Comparison of ENCODE assay signal across 9 mouse cellular contexts in genomic region chr11:77822781-77823180, GRCm38 (mm10). TPM values are rescaled to one million over a fixed set of nuclear protein-coding genes. Genes with fewer than 3 reads are reported as not detected.
DNase-seq lines count a peak whose midpoint lies in the region; ATAC-seq and TF ChIP-seq lines count a peak whose summit lies in the region.
"Had no signal": no experiment of that assay in that cellular context is flagged by ENCODE, and none has a peak within 500 bp of the region (broad histone marks: within the 10 kb centered on the region; RNA-seq: fewer than 3 reads in every experiment).

No protein-coding gene starts in this region.

- H3K27me3 ChIP-seq in splenic B cell, adult 2 months (ENCODE audit: control insufficient read depth, insufficient read depth, low read length, poor library complexity, severe bottlenecking) = no peaks in the 10 kb centered on the region
- H3K27me3 ChIP-seq: hindbrain, embryonic 15.5 days had no signal

- ATAC-seq in megakaryocyte progenitor cell, adult 5-6 weeks (replicated peaks; ENCODE audit: poor library complexity) = peak; percentile 49

- H3K27ac ChIP-seq in layer of hippocampus, adult 2 months = no peak overlapping the region
- H3K27ac ChIP-seq: hindbrain, embryonic 15.5 days had no signal

- peak; percentile 91 for TF ChIP-seq CTCF in layer of hippocampus, adult 2 months (conservative IDR thresholded peaks at IDR 0.05)

- peaks cover 12% of the 10 kb centered on the region; the same call in 1 of the 2 replicates for H3K36me3 ChIP-seq in splenic B cell, adult 2 months (ENCODE audit: control insufficient read depth, insufficient read depth, low read length, poor library complexity, severe bottlenecking)

- peak; percentile 44 to 81 for DNase-seq in adrenal gland, adult (ENCODE audit: inconsistent age in 2 of 2, low spot score in 1 of 2)
- DNase-seq in adrenal gland, postnatal 4 days (ENCODE audit: low spot score in 2 of 2) = no peak
- DNase-seq in layer of hippocampus, adult 2 months (ENCODE audit: low spot score in 2 of 2) = peak in 1 of 2 experiments; percentile 71
- no peak for DNase-seq in layer of hippocampus, adult 9-10 months (ENCODE audit: low spot score)
- peak; percentile 47 for DNase-seq in c-Kit-positive CD71-positive TER-119-negative erythroid progenitor cells, embryonic 14.5 days (ENCODE audit: low read depth)
- DNase-seq in kidney, postnatal 10 days = peak; percentile 80
- DNase-seq in splenic B cell, adult 2 months (ENCODE audit: low read depth, low spot score) = peak; percentile 77

- H3K4me3 ChIP-seq in layer of hippocampus, adult 2 months = no peak overlapping the region
- H3K4me3 ChIP-seq: hindbrain, embryonic 15.5 days had no signal

RNA-seq across cellular contexts. Expression of gene Gm10277, which starts 35.2 kb away (rescaled TPM):
- not detected for total RNA-seq in adrenal gland, postnatal 4 days (2021)
- not detected for total RNA-seq in layer of hippocampus, adult 2 months (2021)
- total RNA-seq in megakaryocyte progenitor cell, adult 5-6 weeks (2015) = not detected in 2 replicates
- not detected in 2 replicates for total RNA-seq in megakaryocyte progenitor cell, adult 5-6 weeks (2017)

RNA-seq across cellular contexts. Expression of gene Myo18a, which starts 59.7 kb away (rescaled TPM):
- 10 to 100 TPM; 90.0 to 90.8 TPM for total RNA-seq in adrenal gland, postnatal 4 days (2021)
- total RNA-seq in layer of hippocampus, adult 2 months (2021) = 100 to 1,000 TPM; 137 to 156 TPM
- total RNA-seq in megakaryocyte progenitor cell, adult 5-6 weeks (2015) = 23.1 and 25.1 TPM in 2 replicates
- total RNA-seq in megakaryocyte progenitor cell, adult 5-6 weeks (2017) = 71.4 and 99.8 TPM in 2 replicates

Comparison
In these comparisons a context has a peak if more than half of its experiments do, and no peak if none do; other contexts are left out.
1. DNase-seq: peak in adrenal gland, adult (2 of 2), c-Kit-positive CD71-positive TER-119-negative erythroid progenitor cells, embryonic 14.5 days (single experiment), kidney, postnatal 10 days (single experiment) and splenic B cell, adult 2 months (single experiment); none in adrenal gland, postnatal 4 days (0 of 2) and layer of hippocampus, adult 9-10 months (single experiment).